Mouse (Mus musculus) Muller cell, postnatal 12 days (primary cell): Measurements from ENCODE around the gene Mllt3.

Source experiments
- DNase-seq: peaks from one replicate; pipeline ENCODE4 v3.0.0-alpha.2; 2015; ENCODE audit errors: inconsistent ontology term

Gene Mllt3

GRCm38 (mm10) chr4:87881583-87881982 lies 151.6 kb downstream of the Mllt3 start:
- DNase-seq, result no peak

GRCm38 (mm10) chr4:87880297-87880696 lies 152.9 kb downstream of the Mllt3 start:
- no peak for DNase-seq

- DNase-seq, result no peak
These were observed 154.5 kb downstream of the Mllt3 start for GRCm38 (mm10) chr4:87878701-87879100.

- no peak for DNase-seq
These were observed 162.6 kb downstream of the Mllt3 start for GRCm38 (mm10) chr4:87870563-87870962.

GRCm38 (mm10) chr4:87866564-87866963 lies 166.6 kb downstream of the Mllt3 start:
- DNase-seq, result no peak

- no peak for DNase-seq
These were observed 167.3 kb downstream of the Mllt3 start for GRCm38 (mm10) chr4:87865848-87866247.

GRCm38 (mm10) chr4:87865041-87865440 lies 168.1 kb downstream of the Mllt3 start:
- DNase-seq, result no peak

GRCm38 (mm10) chr4:87863212-87863611 lies 170.0 kb downstream of the Mllt3 start:
- DNase-seq, result no peak

- no peak for DNase-seq
These were observed 172.4 kb downstream of the Mllt3 start for GRCm38 (mm10) chr4:87860723-87861122.

- DNase-seq, result no peak
These were observed 174.0 kb downstream of the Mllt3 start for GRCm38 (mm10) chr4:87859148-87859547.

- no peak for DNase-seq
These were observed 175.2 kb downstream of the Mllt3 start for GRCm38 (mm10) chr4:87857982-87858381.

GRCm38 (mm10) chr4:87852461-87852860 lies 180.7 kb downstream of the Mllt3 start:
- peak; percentile 81 for DNase-seq

GRCm38 (mm10) chr4:87850051-87850450 lies 183.1 kb downstream of the Mllt3 start:
- peak; percentile 39 for DNase-seq

- peak; percentile 70 for DNase-seq
These were observed 188.4 kb downstream of the Mllt3 start for GRCm38 (mm10) chr4:87844668-87845210.

GRCm38 (mm10) chr4:87840210-87840910 lies 192.8 kb downstream of the Mllt3 start:
- DNase-seq, result no peak

- peak; percentile 96 for DNase-seq
These were observed 194.4 kb downstream of the Mllt3 start for GRCm38 (mm10) chr4:87838716-87839115.

GRCm38 (mm10) chr4:87837471-87838361 lies 195.4 kb downstream of the Mllt3 start:
- no peak for DNase-seq

GRCm38 (mm10) chr4:87836257-87836656 lies 196.9 kb downstream of the Mllt3 start:
- DNase-seq, result no peak

- no peak for DNase-seq
These were observed 198.0 kb downstream of the Mllt3 start for GRCm38 (mm10) chr4:87835191-87835590.

- DNase-seq, result peak; percentile 66
These were observed 198.9 kb downstream of the Mllt3 start for GRCm38 (mm10) chr4:87834310-87834709.

GRCm38 (mm10) chr4:87830794-87831306 lies 202.3 kb downstream of the Mllt3 start:
- no peak for DNase-seq

- no peak for DNase-seq
These were observed 203.6 kb downstream of the Mllt3 start for GRCm38 (mm10) chr4:87829426-87830063.
